Mouse (Mus musculus) cerebellum, adult 9-11 months (tissue): ENCODE measurements at regions not wholly inside any gene's neighbourhood (a gene's known extent, or its start where the extent isn't known, plus 50 kb on each side); places are given as distances from the start of the nearest gene placed in this dataset.

Experiments used
- DNase-seq: peaks from one replicate; pipeline ENCODE4 v3.0.0; 2022

DNA sequence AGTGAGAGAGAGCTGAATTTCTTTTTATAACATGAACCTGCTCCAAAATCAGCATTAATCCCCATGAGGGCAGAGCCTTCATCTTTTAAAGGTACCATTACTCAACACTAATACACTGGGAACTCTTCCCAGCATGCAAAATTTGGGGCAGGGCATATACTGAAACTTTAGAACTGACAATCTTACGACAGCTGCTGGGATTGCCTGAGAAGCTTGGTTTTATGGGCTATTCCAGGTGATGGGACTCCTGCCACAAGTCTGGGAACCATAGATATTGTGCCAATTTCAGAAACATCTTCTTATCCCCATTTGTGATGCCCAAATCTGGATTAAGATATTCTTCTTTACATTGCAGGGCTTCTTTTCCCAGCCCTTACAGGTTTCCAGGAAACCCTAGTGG, 125.8 kb upstream of the Tank start:
- no peak for DNase-seq

DNA sequence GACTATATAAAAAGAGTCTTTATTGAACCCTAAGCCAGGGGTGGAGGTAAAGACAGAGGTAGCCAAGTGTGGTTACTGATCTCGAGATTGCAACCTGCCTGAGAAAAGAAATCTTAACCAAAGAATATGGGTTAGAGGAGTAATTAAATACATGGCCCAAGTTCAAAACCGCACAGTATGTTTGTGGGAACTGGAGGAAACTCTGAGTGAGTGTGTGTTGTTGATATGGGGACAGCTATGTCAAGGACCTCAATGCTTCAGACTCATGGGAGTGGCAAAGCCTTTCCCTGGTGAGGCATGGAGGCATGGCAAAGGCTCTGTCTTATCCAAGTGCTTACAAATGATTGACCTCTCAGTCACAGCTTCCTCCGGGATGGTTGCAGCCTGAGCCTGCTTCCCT, 127.7 kb upstream of the Tank start:
- DNase-seq = no peak

DNA sequence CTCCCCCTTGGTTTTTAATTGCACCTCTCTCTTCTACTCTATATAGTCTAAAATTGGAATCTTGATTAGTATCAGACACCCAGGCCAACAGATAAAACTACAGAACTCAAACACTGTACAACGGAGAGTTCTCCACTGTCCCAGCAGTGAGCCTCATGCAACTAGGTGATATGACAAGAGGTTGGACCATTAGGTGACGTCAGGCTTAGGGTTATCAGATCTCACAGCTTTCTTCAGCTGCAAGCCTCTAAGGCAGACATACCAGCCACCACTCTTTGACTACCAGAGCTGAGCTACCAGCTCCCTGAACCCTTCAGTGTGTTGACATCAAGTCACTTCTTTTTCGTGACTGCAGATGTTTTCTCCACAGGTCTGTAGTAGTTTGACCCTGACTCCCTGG, 141.8 kb upstream of the Tank start:
- no peak for DNase-seq

DNA sequence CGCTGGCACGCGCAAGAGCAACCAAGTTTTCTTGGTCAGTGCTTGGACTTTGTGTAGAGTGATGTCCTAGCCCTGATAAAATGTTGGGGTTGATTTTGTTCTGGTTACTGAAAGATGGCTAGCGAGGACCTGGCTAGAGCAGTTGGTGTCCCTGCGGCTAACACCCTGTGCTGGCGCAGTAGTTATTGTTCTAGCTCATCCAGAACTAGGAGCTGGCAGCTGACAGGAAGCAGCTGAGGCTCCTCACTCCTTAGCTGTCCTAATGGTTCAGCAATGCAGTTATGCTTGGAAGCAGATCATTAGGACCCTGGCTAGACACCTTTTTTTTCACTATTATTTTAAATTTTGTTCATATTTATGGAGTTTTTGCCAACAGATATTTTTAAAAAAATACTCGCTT, 170.5 kb upstream of the Tank start:
- no peak for DNase-seq

DNA sequence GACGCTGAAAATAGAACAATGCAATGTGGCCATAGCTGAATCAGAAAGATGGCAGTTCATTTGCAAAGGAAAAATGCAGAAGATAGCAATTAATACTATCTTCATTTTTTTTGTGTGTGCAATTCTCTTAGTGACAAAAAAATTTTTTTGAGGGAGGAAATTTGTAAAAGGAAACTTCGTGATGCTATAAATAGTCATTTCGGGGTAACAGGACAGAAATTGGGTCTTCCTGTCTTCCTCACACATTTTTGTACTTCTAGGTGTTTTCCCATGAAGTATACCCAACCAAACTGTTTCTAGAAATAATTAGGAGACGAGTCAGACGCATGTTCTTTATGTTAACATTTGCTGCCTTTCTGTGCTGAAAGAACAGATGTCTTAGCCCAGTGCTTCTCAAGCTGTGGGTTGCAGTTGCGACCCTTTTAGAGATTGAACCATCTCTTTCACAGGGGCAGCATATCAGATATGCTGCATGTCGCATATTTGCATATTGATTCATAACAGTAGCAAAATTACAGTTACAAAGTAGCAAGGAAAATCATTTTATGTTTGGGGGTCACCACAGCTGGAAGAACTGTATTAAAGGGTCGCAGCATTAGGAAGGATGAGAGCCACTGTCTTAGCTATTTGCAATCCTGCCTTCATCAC, 172.2 kb upstream of the Tank start:
- DNase-seq = no peak

DNA sequence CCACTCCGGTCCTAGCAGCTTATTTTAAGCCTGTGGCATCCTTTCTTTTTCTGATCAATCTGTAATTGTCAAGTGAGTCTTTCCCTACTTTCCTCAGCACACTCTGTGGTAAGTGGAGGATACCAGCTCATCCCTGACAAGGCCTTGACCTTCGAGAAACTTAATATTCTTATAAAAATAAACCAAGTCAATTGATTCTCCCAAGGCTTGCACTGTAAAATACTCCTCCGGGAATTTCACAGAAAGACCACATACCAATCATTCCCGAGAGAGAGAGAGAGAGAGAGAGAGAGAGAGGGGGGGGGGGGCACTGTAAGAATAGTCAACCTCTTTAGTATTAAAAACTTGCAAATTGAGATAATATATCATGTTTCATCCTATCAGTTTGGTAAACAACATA, 173.1 kb upstream of the Tank start:
- DNase-seq = no peak

DNA sequence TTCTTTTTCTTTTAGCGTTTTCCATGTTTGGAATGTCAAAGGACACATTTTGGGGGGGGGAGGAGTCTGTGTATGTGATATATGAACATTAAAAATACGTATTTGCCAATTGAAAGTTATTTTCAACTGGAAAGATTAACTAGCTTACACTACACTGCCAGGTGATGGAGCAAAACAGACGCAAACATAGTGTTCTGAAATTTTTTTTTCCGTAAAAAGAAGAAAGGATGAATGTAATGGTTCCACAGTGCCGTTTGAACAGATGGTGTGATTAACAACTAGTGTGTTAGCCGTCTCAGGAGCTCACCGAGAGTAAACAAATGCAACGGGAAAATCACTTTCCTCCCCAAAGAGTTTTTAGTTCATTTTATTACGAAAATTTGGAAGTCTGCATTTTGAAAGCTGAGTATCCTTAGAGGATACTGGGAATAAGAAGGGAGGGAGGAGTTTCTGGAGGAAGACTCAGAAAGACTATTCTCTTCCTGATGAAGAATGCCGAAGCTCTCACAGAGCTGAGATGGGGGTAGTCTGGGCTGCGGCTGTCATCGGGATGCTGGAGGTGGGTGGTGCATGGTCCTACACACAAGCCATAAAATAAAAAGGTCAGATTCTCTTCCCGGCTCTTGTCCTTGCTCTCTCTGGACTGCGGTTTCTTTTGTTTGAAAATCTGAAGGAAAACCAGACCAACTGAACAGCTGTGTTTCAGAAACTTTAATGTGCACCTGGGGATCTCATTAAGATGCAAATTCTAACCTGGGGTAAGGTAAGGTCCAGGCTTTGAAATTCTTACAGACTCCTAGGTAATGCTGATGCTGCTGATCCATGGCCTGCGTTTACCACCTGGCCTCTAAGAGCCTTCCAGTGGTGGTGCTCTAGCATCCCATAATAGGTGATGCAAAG, 175.5 kb upstream of the Tank start:
- no peak for DNase-seq

DNA sequence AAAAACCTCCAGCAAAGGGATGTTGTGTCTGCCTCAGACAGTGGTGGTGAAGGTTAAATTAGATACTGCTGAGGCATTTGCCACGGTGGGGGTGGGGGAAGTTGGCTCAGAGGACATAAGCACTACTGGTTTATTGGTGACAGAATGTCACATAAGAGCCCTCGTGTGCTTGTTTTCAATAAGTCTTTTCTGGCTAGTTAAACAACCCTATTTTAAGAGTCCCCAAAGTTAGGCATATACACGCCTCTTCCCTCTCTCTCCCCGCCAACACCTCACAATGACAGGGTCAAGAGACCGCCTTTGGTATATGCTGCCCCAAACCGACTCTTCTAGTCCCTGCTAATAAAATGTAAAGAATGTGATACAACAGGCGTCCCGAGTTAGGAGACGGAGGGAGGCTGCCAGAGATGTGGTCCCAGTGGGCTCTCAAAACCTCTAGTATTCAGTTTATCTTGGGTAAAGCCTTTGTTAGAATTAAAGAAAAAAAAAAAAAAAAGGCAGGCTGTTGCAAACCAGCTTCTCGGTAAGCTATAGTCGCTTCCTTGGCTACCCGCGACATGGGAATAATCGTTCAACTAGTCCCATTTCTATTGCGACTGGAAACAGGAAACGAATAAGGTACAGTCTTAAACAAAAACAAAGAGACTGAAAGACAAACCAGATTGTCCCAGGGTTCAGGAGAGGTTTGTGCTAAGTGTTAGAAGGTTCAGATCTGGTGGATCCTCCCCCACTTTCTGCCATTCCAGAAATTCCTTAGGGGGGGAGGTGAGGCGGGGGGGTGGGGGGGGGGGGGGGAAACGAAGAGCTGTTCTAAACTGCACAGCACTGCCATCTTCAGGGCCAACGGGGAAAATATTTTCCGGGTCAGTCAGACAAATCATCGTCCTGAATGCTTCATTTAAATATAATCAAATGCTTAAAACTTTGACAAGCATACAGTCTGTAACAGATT, 176.5 kb upstream of the Tank start:
- DNase-seq = peak; percentile 39

DNA sequence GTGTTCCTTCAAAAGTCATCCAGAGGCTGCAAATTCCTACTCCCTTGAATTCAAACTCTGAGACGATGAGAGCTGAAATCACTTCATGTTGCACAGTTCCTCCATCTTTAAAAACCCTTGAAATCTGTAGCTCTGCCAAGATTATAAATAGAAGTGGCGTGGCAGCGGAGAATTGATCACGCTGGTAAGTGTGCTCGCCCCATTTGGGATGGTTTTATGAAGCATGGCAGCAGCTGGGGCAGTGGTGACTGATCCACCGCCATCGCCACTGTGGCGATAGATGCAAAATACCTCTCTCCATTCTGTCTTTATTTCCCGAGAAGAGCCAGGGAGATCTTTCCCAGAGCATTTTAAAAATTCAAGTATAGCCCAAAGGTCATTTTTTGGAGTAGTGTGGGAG, 179.8 kb upstream of the Tank start:
- DNase-seq = no peak

DNA sequence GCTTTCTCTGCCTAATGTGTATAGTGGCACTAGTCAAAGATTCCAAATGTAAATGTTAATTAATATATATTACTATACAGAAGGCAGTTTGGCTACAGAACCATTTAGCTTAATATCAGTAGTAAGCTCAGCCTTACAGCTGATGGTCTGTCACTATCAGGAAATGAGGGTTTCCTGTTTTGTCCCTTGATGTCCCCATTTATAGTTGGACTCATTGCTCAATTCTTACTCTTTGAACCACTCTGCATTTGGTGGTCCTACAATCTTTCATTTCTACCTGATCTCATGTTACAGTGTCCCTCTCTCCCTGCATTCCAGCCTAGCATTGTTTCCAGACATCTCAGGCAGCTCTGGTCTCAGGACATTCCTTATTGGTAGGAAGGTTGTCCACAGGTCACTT, 188.8 kb upstream of the Tank start:
- DNase-seq = no peak

DNA sequence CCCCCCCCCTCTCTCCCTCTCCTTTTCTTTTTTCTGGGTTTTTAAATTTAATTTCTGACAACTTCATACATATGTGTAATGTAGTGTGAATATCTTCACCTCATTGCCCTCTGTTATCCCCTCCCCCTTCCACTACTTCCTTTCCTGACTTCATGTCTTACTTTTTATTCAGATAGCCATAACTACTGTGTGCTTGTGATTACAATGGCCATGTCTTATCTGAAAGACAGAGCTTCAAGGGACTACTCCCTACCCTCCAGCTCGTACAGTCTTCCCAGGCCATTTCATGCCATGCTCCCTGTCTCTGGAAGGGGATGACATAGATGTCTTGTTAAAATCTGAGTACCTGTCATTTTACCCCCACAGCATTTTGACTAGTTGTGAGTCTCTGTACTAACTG, 189.2 kb upstream of the Tank start:
- no peak for DNase-seq

DNA sequence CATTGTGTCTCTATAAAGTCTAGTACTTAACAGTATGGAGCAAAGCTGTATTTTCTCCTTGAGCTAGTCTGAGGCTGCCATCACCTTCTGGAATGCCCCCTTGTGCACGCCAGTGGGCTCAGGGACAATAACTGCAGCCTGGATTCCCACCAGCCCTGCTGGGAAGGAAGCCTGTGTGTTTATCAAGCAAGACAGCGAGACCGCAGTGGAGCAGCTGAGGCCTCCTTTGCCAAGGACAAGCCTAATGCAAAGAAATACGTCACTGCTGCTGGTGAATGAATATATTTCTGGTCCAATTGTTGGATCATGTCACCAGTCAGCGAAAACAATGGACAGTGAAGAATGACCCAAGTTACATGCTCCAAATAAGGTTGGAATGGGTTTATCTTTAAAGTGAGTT, 190.8 kb upstream of the Tank start:
- no peak for DNase-seq

DNA sequence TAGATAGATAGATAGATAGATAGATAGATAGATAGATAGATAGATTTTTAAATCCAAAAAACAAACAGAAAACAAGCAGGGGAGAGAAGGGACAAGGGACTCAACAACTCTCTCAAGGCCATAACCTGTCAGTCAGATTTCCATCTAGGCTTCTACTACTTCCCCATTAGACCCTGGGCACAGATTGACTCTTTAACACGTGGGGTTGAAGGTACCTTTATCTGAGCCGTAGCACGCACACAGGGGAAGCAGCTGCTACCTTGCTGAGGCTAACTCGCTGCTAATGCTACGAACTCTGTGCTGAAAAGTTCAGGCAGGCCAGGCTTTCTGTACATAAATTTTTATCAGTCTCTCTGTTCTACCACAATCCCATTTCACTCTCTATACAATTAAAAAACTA, 191.4 kb upstream of the Tank start:
- DNase-seq = no peak

DNA sequence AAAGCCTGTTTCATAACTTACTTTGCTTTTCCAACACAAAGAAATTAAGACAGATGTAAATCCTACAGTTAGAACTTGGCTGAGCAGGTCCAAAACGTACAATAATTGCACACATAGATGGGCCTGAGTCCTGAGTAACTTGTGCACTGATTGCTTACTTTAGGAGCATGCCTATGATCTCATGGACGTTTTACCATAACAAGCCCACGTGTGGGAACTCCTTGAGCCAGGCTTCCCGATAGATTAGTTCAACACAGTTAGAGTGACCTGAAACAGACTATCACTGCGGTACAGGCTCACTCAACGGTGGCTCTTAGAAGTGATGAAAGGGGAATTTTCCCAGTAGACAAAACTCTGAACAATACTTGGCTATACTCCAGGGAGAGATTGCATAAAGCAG, 193.9 kb upstream of the Tank start:
- no peak for DNase-seq

DNA sequence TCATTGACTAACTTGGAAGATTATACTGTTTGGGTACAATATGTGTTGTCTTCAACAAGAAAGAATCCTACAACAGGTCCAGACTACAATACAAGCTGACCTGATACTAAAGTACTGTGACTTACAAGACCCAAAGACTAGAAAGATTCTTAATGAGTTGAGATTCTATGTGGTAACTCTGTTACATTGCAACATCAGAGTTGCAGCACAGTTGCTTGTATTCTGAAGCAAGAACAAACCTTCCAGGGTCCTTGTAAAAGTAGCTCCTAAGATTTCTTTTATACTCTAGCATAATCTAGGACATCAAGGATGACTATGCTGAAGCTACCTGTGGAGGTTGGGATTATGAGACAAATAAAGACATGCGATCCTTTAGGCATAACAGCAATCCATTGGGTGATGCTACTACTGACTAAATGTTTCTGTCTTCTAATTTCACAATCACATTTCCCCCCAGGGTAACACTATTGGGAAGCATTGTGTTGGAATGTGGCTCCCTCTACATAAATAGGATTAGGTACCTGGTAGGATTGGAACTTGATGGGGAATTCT, 194.6 kb upstream of the Tank start:
- DNase-seq = no peak

DNA sequence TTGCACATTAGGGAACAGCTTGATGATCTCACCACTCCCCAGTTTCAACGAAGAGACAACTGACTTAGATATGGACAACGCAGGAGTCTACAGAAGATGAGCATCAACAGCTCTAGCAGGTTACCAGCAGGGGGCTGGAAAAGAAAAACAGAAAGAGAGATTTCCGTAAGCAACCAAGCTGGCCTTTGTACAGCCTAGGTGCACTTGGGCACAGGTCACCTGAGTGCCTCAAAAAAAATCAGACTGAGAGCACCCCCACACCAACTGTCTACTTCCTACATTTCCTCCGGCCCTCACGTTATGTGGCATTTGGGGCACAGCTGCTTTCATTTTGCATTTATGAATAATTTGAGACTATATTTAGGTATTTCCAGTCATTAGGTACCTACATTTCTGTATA, 199.3 kb upstream of the Tank start:
- no peak for DNase-seq

DNA sequence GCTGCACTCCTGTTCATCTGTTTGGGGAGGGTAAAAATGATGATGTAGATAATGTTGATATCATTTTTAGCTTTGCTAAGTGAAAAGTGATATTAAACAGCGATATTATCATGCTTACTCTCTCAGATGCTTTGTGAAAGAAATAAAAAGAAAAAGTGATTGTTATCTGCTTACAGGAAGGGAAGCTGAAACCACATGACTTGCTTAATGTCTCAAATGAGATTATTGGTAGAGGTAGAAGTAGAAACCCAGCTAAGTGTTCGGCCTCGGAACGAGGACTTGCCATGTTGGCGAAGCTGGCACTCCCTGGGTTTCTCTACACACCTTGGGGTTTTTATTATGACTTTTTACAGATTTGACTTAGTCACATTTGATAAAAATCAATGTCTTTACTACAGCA, 200.1 kb upstream of the Tank start:
- DNase-seq = no peak

DNA sequence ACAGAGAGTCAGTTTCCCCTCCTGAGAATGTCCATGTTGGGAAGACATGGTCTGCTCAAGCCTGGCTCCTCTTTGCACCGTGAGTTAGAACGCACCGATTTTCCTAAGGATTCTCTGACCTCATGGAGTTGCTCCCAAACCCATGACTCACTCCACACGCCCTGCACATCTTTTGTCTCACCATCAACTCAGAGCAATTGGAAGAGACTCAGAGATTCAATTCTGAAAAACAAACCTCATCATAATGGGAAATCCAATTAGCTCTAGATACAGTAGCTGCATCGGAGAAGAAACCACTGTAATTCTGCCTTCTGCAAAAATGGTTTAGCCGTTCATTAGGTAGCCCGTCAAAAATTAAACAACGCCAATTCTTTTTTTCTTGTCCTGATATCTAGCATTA, 200.6 kb upstream of the Tank start:
- DNase-seq = no peak

DNA sequence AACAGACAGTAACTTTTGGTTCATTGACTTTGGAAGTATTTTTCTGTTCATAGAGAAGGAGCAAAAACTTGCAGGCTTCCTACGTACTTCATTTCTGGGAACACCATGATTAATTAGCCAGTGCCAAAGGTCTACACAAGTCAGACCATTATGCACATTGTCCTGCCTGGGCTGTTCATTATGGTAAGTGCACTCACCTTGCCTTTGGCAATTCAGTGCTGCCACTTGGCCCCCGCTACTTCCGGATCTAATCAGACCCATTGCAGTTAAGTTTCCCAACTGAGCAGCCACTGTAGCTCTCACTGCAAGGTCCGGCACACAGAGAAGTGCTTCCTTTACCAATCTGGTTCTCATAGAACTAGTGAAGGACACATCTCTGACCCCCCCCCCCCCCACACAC, 215.8 kb upstream of the Tank start:
- no peak for DNase-seq

DNA sequence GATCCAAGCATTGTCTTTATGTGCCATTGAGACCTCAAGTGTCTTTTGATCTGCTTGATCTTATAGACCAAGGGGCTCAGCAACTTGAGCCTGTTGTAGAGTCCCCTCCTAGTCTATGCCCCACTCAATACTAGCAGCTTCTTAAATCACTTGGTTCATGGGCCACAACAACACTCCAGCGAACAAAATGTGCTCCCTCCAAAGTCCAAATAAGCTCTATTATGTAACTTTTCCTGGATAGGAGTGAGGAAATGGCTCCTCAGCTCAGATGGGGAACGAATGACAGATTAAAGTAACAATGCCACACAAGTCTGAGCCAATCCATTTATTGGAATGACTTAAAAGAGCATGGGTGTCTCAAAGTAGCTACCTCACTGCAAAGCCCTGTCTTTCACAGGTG, 217.0 kb upstream of the Tank start:
- no peak for DNase-seq

DNA sequence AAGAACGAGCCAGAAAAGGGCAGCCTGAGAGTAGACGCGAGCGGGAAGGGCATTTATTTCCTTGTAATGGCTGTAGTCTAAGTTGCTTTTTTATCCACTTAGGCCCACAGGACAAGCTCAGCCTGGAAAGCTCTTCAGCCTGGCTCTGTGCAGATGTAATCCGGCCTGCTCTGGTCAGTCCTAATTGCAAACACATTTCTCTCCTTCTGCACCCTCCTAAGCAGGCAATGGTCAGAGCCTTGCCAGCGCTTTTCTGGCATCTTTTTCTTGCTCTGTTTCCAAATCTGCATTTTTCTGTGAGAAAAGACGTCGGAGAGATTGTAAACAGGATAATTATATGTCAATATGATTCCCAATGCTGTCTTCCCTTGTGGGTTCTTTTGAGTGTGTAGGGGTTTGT, 224.3 kb upstream of the Tank start:
- no peak for DNase-seq

DNA sequence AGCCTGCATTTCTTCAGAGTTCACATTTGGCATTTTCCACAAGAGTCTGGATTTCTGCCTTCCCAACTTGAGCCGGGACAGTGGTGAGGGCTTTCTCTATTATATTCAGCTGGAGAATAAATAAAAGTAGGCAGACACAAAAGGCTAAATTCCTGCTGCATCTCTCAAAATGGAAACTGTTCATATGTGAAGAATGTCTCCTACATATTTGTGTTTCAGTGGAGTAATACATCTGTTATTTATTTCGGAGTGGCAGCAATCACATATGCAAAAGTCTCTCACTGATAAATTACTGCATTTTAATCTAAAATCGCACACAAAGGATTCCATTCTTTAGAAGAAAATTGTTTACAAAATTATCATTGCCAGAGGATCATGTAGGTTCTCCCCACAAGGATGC, 230.9 kb upstream of the Tank start:
- DNase-seq = no peak

DNA sequence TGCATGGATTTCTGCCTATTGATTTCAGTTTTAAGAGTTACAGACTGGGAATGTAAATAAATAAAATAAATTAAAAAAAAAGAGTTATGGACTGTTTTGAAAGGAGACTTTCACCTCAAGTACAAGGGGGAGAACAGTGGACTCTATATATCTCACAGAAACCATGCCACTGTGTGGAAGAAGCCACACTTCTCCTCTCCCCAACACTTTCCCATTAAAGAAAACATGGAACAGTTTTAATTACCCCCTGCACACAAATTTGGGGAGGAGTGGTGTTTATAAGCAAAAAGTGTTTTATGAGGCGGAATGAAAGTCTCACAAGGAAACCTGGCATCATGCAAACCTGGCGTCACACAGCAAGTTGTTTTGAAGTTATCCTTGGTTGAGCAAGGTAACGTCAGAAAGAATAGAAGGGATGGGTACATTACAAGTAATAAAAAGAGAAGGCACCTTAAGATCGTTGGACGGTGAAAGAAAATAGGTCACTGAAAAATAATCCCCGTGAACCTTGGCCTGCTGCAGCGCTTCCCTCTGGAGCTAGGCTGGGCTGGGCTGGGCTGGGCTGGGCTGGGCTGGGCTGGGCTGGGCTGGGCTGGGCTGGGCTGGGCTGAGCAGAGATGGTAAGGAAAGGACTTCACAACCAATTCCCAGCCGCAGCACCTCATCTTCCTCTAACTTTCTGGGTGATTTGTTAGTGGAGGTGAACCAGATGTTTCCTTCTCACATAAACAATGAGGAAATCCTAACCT, 232.2 kb upstream of the Tank start:
- no peak for DNase-seq
